Mouse (Mus musculus): ENCODE measurements around the gene Camsap2.

GRCm38 (mm10) chr1:136365986-136366385, 20.1 kb upstream of the Camsap2 start:
- TF ChIP-seq CTCF (IDR thresholded peaks at IDR 0.05; ENCODE audit: low read depth, low read length) (no peak), GATA1 (IDR thresholded peaks at IDR 0.05; ENCODE audit: borderline replicate concordance, low read length) (no peak)
